Mouse (Mus musculus) kidney, adult 2 months (tissue): Measurements from ENCODE around the gene Dnajc4.

Source experiments
- CTCF ChIP-seq: fragments of 200-500 bp; conservative IDR thresholded peaks from 2 replicates; pipeline ENCODE4 v1.5.1; 2011; ENCODE audit warnings: low read depth, mild to moderate bottlenecking, control low read depth, low read length, moderate library complexity, mixed read lengths; ENCODE audit not compliant: insufficient read depth, insufficient read length
- POLR2A ChIP-seq: fragments of 200-500 bp; IDR thresholded peaks from one replicate; pipeline ENCODE4 v1.6.1; 2011; ENCODE audit warnings: low read depth, low read length, control low read depth

DNA sequence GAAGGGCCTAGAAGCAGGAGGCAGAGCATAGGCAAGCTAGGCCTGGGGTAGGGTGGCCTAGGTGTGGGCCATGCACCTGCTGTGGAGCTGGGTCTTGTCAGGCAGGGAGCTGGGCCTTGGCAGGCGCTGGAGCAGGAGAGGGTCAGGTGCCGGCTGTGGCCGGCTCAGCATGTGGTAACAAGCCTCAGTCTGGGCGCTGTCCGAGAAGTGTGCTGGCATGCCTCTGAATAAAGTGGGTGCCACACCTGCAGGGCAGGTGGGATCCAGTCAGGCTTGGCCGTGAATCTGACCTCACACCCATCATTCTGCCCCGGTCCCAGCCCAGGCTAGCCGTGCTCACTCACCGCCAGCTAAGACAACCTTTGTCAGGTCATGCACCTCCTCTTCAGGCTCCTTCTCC lies 21.6 kb upstream of the Dnajc4 start:
- TF ChIP-seq CTCF (no peak), POLR2A (no peak)
